Comparison of ENCODE assay signal across 8 mouse cellular contexts in genomic region chr12:107960789-107961491, GRCm38 (mm10). TPM values are rescaled to one million over a fixed set of nuclear protein-coding genes. Genes with fewer than 3 reads are reported as not detected.
DNase-seq lines count a peak whose midpoint lies in the region; ATAC-seq and TF ChIP-seq lines count a peak whose summit lies in the region.

No protein-coding gene starts in this region.

- no peak overlapping the region for H3K4me3 ChIP-seq in forebrain, embryonic 14.5 days (ENCODE audit: low read depth, low read length)
- no peak overlapping the region for H3K4me3 ChIP-seq in lung, adult 2 months (replicated peaks; ENCODE audit: extremely low read depth, low read depth, low read length)

- TF ChIP-seq CTCF in lung, adult 2 months (IDR thresholded peaks at IDR 0.05; ENCODE audit: insufficient read depth, low read length) = no peak

- peak; percentile 66 for ATAC-seq in forebrain, embryonic 14.5 days
- ATAC-seq in inflammation-experienced regulatory T-cells, adult 6 months = peak; percentile 64
- ATAC-seq in granulocyte monocyte progenitor cell, adult 5-6 weeks (replicated peaks; ENCODE audit: poor library complexity, severe bottlenecking) = no peak

- H3K4me2 ChIP-seq in forebrain, embryonic 14.5 days (ENCODE audit: low read length) = peak overlapping the region; percentile 19

- H3K4me1 ChIP-seq in forebrain, embryonic 14.5 days (ENCODE audit: control insufficient read depth, insufficient read depth, low read length) = peaks cover 55% of the 10 kb centered on the region
- H3K4me1 ChIP-seq in lung, adult 2 months (ENCODE audit: control insufficient read depth, insufficient read depth, low read length) = no peaks in the 10 kb centered on the region

- no peaks in the 10 kb centered on the region for H3K9me3 ChIP-seq in forebrain, embryonic 14.5 days (replicated peaks; ENCODE audit: control insufficient read depth, low read length)

- TF ChIP-seq POLR2A in lung, adult 2 months (IDR thresholded peaks at IDR 0.05; ENCODE audit: borderline replicate concordance, extremely low read depth, low read depth, low read length) = no peak

- H3K27ac ChIP-seq in forebrain, embryonic 14.5 days (ENCODE audit: low read depth, low read length) = peak overlapping the region; percentile 76; the same call in 1 of the 2 replicates

- no peaks in the 10 kb centered on the region for H3K27me3 ChIP-seq in forebrain, embryonic 14.5 days (replicated peaks; ENCODE audit: control insufficient read depth, insufficient read depth, low read length)

- DNase-seq in thymus, postnatal 4 days = peak; percentile 60
- DNase-seq in thymus, postnatal 10 days (ENCODE audit: low spot score in 2 of 2) = no peak
- peak; percentile 67 for DNase-seq in forebrain, embryonic 14.5 days (ENCODE audit: low spot score)
- peak; percentile 16 for DNase-seq in lung, adult 2 months
- DNase-seq in left cerebral cortex, adult 11 months (ENCODE audit: low spot score) = no peak
- no peak for DNase-seq in frontal cortex, postnatal 14 days (ENCODE audit: low spot score in 2 of 2)

- no peaks in the 10 kb centered on the region for H3K36me3 ChIP-seq in forebrain, embryonic 14.5 days (ENCODE audit: control insufficient read depth, insufficient read depth, low read length)

- 26% methylated on average over 12 of the region's 12 CpGs for WGBS in forebrain, embryonic 14.5 days
- WGBS in lung, adult 2 months = 33% methylated on average over 12 of the region's 12 CpGs

- H3K9ac ChIP-seq in forebrain, embryonic 14.5 days (ENCODE audit: low read length) = no peak overlapping the region

RNA-seq across cellular contexts. Expression of gene Bcl11b, which starts 42.5 kb away (rescaled TPM):
- 76.7 and 86.5 TPM in 2 replicates for polyA plus RNA-seq in forebrain, embryonic 14.5 days (2014; fragmentation: Nextera tagmentation; extraction: Ambion mirVana)
- polyA plus RNA-seq in inflammation-experienced regulatory T-cells, adult 6 months (2017; shearing (Covaris generic)) = 10 to 100 TPM; 26.0 to 46.3 (median 40.8) TPM
- 2.6 and 4.2 TPM in 2 replicates for polyA plus RNA-seq in lung, adult 2 months (2012; rRNA removed)
- not detected in 2 replicates for total RNA-seq in granulocyte monocyte progenitor cell, adult 5-6 weeks (2014; fragmentation: Nextera tagmentation)
- not detected in 2 replicates for total RNA-seq in granulocyte monocyte progenitor cell, adult 5-6 weeks (2017)

Comparison
In these comparisons a context has a peak if more than half of its experiments do, and no peak if none do; other contexts are left out.
1. DNase-seq: peak in thymus, postnatal 4 days (single experiment), forebrain, embryonic 14.5 days (single experiment) and lung, adult 2 months (single experiment); none in thymus, postnatal 10 days (0 of 2), left cerebral cortex, adult 11 months (single experiment) and frontal cortex, postnatal 14 days (0 of 2).